Mouse (Mus musculus) spleen, postnatal 10 days (tissue): ENCODE data around the gene Cnppd1.

ENCODE experiments used
- DNase-seq, 2 experiments: peaks; one replicate each; pipeline ENCODE4 v3.0.0; 2021 to 2022; ENCODE audit warnings: low spot score in 2 of 2

Gene Cnppd1

DNA sequence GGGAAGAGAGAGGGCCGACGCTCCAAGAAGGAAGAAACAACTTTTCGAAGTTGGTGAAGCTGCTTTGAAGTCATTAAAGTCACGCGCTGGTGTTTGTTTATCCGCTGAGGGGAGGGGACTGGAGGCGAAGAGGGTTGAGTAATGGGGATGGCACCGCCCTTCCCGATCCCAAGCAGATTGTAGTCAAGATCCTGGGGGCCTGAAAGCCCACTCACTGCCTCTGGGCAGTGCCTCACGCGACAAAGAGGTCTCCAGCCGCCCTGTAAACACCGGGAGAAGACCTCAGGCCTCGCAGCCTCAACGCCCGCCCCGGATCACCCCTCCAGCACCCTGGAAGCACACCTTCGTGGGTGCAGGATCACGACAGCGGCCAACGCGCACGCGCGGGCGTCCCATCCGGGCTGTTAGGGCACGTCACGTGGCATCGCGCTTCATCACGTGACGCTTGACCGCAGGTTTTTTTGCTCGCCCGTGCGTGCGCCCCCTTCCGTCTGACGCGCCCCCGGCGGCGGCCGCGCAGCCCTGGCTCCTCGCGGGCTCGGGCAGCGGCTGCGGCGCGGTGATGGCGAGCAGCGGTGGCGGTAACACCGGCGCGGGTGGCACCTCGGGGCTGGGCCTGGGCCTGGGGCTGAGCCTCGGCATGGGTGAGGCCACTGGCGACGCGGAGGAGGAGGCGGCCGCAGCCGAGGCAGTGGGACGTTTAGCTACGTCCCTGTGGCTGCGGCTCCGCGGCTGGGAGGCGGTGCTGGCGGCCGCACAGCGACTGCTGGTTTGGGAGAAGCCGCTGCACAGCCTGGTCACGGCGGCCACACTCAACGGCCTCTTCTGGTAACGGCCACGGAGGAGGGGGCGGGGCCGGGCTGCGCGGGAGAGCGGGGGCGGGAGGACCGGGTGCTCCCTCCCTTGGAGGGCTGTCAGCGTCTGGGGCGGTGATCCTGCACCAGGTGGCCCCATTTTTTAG is at the start of gene Cnppd1, which contains the start of gene Retreg2:
TSS of gene Cnppd1 (minus strand) at position 411 of the 961 bp plus-strand sequence.
TSS of gene Retreg2 (plus strand) at position 478 of the 961 bp plus-strand sequence.
- peak; percentile 98 for DNase-seq

- DNase-seq = peak; percentile 87 to 94
Observed at GRCm38 (mm10) chr1:75191622-75192402, 49.3 kb upstream of the Cnppd1 start, which contains the start of the genes Ankzf1 and Atg9a. TSS of gene Ankzf1 (plus strand) at chr1:75192151. TSS of gene Atg9a (minus strand) at chr1:75192196.

GRCm38 (mm10) chr1:75191258-75191621 is 48.7 kb upstream of the Cnppd1 start:
- DNase-seq = peak in 1 of 2 experiments; percentile 48

GRCm38 (mm10) chr1:75190577-75190976 is 48.1 kb upstream of the Cnppd1 start:
- peak in 1 of 2 experiments; percentile 31 for DNase-seq

DNA sequence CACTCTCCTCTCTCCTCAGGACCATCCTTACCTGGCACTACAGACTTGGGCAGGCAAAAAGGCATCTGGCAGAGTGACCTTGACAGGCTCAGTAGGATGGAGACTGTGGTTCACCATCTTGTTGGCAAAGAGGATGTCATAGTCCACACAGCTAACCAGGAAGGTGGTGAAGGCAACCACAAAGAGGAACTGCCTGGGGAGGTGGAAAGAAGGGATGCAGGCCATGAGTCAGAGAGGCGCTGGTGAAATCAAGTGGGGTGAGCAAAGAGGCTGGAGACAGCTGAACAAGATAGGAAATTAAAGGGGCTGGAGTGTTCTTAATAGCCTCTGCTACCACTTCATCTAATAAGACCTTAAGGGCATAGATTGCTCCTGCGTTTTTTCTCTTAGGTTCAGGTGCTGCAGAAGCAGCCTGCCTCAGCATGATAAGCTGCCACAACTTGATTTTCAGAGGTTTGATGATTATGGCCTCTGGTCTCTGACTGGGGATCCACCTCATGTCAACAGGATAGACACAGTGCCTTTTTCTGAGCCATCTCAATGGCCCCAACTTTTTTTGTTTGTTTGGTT is 45.5 kb upstream of the Cnppd1 start:
- DNase-seq = no peak

GRCm38 (mm10) chr1:75187126-75187525 is 44.6 kb upstream of the Cnppd1 start:
- DNase-seq = no peak

DNA sequence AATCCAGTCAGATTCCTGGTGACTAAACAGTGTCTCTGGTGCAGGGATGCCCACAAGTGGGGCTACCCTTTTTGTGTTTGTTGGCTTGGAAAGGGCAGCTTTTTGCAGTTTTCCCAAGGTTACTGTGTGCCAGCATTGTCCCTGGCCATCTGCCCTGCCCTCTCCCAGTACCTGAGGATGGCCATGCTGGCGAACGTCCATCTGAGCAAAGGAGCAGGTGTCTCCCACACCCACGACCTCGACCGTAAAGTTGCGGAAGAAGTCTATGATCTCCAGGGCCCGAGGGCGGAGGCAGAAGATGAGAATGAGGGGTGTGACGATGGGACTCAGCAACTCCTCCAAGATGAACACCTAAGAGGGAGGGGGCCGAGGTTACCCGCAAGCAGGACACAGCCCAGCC is 43.0 kb upstream of the Cnppd1 start:
- DNase-seq = no peak

DNA sequence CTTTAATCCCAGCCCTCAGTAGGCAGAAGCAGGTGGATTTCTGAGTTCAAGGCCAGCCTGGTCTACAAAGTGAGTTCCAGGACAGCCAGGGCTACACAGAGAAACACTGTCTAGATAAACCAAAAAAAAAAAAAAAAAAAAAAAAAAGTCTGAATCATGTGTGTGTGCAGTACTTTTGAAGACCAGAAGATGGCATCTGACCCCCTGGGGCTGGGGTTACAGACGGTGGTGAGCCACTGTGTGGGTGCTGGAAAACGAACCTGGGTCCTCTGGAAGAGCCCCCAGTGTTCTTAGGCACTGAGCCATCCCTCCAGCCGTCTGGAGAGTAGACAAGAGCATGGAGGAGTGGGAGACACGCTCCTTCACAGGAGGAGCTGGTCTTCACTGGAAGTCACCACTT is 39.6 kb upstream of the Cnppd1 start:
- no peak for DNase-seq

DNA sequence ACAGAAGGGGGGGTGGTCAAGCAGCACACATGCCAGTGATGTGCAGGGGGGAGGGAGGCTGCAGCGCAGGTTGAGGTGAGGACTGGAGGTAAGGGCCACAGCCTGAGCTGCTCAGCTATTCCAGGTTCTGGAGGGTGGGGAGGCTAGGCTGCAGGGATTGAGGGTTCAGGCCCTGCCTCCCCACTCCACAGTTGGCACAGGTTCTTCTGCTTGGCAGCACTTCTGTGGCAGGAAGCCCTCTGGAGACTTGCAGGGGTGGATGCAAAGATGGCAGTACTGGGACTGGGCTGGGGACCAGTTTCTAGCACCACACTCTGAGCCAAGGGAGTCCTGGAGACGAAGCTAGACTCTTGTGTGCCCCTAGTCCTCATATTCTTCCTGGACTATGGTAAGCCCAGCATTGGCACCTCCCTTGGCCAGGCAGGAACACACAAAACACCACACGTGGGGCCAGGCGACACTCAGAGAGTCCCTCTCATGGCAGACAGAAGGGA is 38.9 kb upstream of the Cnppd1 start:
- DNase-seq = no peak

- DNase-seq = no peak
Observed at GRCm38 (mm10) chr1:75180741-75181140, 38.2 kb upstream of the Cnppd1 start.

DNA sequence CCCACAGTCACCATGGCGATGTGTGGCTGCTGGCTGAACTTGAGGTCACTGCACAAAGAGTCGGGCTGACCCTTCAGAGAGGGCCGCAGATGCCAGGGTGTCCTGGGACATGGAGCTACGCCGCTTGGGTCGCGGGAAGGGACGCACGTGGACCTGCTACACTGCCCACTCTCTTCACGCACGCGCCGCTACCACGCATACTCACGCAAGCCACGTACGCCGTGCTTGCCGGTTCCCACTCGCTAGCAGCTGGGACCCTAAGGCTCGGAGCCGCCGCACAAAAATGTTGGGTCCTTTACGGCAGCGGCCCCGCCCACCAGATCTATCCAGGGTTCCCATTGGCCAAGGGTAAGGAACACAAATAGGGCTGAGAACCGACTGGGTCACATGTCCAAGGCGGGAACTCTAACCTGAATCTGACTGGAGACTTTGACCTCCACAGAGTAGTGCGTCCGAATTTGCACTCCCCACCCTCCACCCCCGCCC is 37.6 kb upstream of the Cnppd1 start, which contains the start of gene Abcb6:
TSS of gene Abcb6 (minus strand) at position 288 of the 486 bp plus-strand sequence.
- DNase-seq = peak; percentile 86 to 95

DNA sequence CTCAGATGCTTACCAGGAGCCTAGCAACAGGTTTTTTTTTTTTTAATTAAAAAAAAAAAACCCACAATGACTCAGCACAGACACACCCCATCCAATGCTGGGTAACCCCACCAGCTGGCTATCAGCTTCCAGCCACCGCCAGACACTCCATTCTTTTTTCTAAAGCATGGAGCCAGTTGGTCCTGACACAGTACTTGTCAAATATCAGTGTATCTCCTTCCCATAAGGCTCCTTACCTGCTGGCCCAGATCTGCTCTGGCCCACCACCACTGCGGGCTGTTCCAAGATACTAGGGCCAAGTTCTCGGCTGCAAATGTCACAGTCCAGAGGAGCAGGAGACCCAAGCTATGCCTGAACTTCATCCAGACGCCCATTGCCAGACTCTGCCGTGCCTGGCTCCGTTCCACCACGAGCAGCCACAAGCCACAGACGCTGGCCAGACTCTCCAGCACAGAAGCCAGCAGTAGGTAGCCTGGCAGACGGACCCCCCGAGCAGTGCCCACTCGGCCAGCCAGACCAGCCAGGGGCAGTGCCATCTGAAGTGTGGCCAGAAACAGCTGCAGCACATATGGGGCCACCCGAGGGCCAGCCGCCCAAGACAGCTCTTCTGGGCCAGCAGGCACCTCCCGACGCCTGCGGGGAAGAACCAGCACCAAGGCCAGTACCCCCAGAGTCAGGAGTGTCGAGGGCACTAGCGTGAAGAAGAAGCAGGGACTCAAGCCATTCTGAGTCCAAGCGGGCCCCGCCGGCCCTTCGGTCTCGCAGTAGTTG is 37.0 kb upstream of the Cnppd1 start:
- DNase-seq = peak; percentile 68 to 69

DNA sequence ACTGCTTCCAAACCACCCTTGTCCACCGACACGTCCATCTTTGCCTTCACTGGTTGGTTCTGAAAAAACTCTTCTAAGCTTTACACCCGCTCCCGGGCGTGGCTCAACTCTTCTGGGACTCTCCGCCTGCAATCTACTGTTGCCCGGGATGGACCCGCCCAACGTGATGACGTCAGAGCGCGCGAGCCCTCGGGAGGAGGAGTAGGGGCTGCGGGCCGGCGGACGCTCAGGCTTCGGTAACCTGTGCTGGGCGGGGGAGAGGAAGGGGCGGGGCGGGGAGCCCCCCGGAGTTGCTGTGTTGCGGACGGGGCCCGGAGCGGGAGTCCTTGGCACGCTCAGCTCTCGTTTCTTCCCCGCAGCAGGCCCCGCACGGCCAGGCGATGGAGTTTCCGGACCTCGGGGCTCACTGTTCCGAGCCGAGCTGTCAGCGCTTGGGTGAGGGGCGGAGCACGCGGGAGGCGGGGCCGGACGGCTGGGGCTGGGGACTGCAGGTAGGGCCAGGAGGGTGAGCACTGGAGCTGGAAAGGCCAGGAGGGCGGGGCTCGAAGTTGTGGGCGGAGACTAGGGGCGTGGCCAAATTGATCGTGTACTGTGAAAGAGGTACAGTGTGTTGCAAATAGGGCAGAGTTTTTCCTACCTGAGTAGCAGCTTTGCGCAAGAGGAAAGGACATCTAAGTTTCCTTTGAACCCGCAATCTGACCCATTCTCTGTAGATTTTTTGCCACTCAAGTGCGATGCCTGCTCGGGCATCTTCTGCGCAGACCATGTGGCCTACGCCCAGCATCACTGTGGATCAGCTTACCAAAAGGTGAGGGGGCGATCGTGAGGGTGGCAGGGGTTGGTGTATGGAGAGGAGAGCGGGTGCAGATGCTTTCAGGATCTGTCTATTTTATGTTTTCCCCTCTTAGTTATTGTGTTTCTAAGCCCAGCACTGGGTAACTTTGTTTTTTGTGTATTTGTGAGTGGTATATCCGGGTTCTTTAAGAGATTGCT is 26.3 kb upstream of the Cnppd1 start, which contains the start of gene Zfand2b:
TSS of gene Zfand2b (plus strand) at position 175 of the 993 bp plus-strand sequence.
- peak; percentile 99 for DNase-seq

GRCm38 (mm10) chr1:75168093-75168471 is 25.6 kb upstream of the Cnppd1 start:
- no peak for DNase-seq

DNA sequence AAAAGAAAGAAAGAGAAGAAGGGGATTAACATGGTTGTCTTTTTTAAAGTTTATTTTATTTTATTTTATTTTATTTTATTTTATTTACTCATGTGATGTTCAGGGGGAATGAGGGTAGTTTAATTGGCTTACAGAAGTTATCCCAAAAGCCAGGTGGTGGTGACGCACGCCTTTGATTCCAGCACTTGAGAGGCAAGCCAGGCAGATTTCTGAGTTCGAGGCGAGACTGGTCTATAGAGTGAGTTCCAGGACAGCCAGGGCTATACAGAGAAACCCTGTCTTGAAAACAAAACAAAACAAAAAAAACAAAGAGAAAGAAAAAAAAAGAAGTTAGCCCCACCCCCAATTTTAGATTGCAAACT is 17.7 kb upstream of the Cnppd1 start:
- DNase-seq = no peak

DNA sequence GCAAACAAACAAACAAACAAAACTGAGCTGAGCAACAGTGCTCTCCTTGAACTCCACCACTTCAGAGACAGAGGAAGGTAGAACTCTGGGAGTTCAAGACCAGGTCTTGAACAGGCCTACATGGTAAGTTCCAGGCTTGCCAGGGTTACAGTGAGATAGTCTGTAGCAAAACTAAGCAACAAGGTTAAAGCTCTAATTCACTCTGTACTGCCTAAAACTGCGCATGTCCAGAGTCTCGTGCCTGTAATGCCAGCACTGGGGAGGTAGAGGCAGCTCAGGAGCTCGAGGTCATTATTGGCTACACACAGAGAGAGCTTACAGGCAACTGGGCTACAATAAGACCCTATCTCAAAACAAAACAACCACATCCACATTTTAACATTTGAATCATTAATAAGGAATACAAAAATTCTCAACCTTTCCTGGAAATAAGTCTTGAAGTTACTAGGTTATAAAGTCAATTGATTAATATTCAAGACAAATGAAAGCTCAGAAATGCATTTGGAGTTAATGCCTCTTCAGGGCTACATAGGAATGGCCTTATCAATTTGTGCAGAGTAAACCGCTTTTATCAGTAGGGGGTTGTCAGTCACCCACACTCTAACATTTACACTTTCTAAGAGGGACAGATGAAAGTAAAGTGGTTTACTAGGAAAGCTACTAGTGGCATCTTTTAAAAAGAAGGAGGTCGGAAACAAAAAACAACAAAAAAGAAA is 17.2 kb upstream of the Cnppd1 start:
- no peak for DNase-seq

- no peak for DNase-seq
Observed at GRCm38 (mm10) chr1:75158990-75159389, 16.5 kb upstream of the Cnppd1 start.

DNA sequence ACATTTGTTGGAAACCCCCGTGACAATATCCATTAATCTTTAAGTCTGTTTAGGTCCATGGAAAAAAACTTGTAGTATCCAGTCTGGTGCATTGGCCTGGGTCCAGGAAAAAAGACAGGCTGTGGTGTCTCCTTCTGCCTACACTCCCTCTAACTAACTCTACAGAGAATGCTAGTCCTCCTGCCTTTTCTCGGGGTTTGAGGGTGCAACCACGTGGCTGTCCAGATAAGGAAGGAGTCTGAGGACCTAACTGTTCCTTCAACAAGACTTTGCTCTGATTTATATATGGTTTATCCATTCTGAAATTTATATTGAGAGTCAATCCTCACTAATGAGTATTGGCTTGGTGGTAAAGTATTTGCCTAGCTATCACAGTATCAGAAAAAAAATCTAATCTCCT is 13.3 kb upstream of the Cnppd1 start:
- no peak for DNase-seq

DNA sequence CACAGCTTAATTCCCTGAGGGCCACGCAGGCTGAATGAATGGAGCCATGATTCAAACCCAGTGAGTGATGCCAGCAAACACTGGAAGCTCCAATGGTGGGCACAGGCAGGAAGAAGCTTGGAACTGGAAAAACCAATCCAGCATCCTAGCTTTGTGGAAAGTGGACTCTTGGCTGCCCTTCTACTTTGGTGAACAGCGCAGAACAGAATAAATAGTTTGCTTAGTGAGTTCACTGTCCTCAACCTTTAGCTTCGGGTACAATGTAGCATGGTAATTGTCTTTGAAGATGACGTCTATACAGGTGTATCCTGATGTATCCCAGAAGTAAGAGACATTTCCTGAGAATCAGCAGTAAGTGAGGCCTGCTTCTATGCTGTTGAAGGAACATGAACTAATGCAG is 6.2 kb upstream of the Cnppd1 start:
- no peak for DNase-seq
